Mouse (Mus musculus): ENCODE measurements around the gene Nek7.

DNA sequence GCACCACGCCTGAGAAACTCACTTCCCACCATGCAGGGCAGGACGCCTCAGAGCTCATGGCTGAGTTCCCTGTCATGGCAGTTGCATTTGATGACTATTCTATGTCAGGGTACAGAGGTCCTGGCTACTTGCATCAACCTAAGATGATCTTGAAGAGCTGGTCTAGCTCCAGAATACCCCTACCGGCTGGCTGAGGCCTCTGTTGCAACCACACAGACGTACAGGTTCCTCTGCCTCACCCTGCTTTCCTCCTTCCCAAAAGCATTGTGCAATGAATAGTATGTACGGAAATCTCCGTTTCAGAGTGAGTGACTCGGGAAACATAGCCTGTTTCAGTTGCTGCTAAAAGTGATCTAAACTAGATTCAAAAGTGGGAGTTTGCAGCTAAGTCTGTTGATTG is 37.7 kb downstream of the Nek7 start:
- TF ChIP-seq CTCF (IDR thresholded peaks at IDR 0.05 in 2 of 3, conservative IDR thresholded peaks at IDR 0.05 in 1 of 3; ENCODE audit: control insufficient read depth in 1 of 3, insufficient read depth in 1 of 3, low read depth in 2 of 3, low read length in 3 of 3, poor library complexity in 1 of 3, severe bottlenecking in 1 of 3) (no peak), EP300 (IDR thresholded peaks at IDR 0.05; ENCODE audit: low read depth in 1 of 2, low read length in 2 of 2) (no peak), RAD21 (IDR thresholded peaks at IDR 0.05; ENCODE audit: low read depth, low read length) (no peak), MAFK (IDR thresholded peaks at IDR 0.05; ENCODE audit: borderline replicate concordance, low read depth, low read length) (no peak), POLR2A (IDR thresholded peaks at IDR 0.05; ENCODE audit: control insufficient read depth in 1 of 2, insufficient read depth in 1 of 2, low read depth in 1 of 2, low read length in 2 of 2, poor library complexity in 1 of 2) (no peak), POLR2AphosphoS2 (IDR thresholded peaks at IDR 0.05; ENCODE audit: low read length) (no peak)
